Mouse (Mus musculus) spleen, adult 18-20 months (tissue): ENCODE measurements around the gene Chd2.
"Not testable (repeated sequence)": the region's sequence is repeated elsewhere in the genome, so short reads cannot be mapped to it uniquely, and the experiment has no call there.

Experiments used
- DNase-seq, 2 experiments: peaks; one replicate each; pipeline ENCODE4 v3.0.0; 2022; ENCODE audit warnings: mixed read lengths in 2 of 2

Gene Chd2

GRCm38 (mm10) chr7:73520231-73520630 is 21.4 kb downstream of the Chd2 start:
- DNase-seq, result no peak

DNA sequence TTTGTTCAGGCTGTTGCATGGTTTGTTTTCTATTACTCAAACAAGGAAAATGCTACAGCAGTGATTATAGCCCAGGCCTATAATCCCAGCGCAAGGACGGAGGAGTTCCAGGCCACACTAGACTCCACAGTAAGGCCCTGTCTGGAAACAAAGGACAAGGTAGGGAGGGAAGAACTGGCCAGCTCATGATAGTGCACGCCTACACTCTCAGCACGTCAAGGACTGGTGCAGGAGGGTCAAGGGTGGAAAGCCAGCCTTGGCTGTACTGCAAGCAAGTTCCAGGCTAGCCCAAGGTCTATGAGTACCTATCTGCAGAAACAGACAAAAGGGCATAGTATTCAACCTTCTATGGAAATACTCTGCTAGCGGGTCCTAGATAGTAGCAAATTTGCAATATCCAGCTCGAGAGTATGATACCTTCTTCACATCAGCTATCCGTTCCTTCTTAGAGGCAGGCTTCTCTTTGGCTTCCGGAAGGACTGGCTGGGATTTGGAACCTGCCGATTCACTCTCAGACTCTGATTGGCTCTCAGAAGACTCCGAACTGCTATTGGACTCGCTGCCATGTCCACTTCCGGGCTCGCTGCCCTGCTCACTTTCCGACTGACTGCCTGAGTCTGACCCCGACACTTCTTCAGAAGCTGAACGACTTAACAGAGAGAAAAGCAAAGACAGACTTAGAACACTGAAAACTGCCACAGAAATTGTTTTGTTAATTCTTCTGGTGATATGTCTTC is 22.4 kb downstream of the Chd2 start:
- no peak for DNase-seq

GRCm38 (mm10) chr7:73518373-73518980 is 23.2 kb downstream of the Chd2 start:
- DNase-seq, result not testable (repeated sequence)

- no peak for DNase-seq
Measured at GRCm38 (mm10) chr7:73517432-73518054, 24.1 kb downstream of the Chd2 start.

GRCm38 (mm10) chr7:73516820-73517219 is 24.8 kb downstream of the Chd2 start:
- no peak for DNase-seq

DNA sequence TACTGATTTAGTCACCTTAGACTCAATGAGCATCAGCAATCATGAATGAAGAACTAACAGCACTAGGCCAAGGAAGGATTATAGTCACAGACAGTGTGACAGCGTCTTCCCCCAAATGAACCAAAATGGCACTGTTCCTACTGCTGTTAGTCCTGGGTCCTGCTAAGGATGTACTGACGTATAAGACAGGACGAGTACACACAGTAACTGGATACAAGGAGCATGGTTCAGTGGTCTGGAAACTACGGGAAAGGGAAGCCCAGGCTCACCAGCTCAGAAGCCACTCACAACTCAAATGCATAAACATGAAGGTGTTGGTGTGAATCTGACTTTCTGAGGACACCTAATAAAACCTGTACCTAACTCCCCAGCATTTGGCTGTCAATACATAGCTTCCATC is 27.1 kb downstream of the Chd2 start:
- no peak for DNase-seq

DNA sequence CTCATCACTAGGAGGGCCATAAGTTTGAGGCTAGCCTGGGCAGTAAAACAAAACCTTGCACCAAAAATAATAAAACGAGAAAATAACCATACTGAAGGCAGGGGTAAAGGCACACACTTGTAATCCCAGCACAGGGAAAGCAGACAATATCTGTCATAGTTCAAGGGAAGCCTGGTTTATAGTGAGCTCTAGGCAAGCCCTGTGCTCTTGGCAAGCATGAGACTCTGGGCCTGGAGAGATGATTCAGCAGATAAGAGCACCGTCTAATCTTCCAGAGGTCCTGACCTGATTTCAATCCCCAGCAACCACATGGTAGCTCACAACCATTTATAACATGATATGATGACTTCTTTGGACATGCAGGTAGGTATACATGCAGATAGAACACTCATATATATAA is 29.2 kb downstream of the Chd2 start:
- DNase-seq, result no peak

DNA sequence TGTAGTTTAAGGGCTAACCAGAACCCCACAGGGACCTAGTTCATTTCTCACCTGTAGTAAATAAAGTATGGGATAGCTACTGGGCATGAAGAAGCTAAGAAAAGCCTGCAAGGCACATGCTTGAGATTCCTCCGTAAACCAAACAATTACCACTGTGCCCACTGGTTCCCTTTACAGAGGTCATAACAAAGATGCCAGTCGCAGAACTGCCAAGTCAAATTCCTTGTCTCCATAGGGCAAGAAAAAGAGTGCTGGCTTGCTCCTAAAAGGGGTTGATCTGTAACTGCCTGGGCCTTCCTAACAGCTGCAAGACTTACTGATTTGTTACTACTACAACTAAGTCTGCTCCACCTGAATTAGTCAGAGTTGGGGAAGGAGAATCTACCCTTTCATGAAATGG is 32.9 kb downstream of the Chd2 start:
- no peak for DNase-seq

- DNase-seq, result no peak
Measured at GRCm38 (mm10) chr7:73507491-73507890, 34.1 kb downstream of the Chd2 start.

GRCm38 (mm10) chr7:73506852-73507251 is 34.8 kb downstream of the Chd2 start:
- no peak for DNase-seq

- DNase-seq, result no peak
Measured at GRCm38 (mm10) chr7:73505266-73505665, 36.4 kb downstream of the Chd2 start.

GRCm38 (mm10) chr7:73498200-73498599 is 43.4 kb downstream of the Chd2 start:
- no peak for DNase-seq

GRCm38 (mm10) chr7:73489261-73489660 is 52.4 kb downstream of the Chd2 start:
- no peak for DNase-seq

- no peak for DNase-seq
Measured at GRCm38 (mm10) chr7:73481094-73481493, 60.5 kb downstream of the Chd2 start.

- DNase-seq, result no peak
Measured at GRCm38 (mm10) chr7:73479506-73479905, 62.1 kb downstream of the Chd2 start.

DNA sequence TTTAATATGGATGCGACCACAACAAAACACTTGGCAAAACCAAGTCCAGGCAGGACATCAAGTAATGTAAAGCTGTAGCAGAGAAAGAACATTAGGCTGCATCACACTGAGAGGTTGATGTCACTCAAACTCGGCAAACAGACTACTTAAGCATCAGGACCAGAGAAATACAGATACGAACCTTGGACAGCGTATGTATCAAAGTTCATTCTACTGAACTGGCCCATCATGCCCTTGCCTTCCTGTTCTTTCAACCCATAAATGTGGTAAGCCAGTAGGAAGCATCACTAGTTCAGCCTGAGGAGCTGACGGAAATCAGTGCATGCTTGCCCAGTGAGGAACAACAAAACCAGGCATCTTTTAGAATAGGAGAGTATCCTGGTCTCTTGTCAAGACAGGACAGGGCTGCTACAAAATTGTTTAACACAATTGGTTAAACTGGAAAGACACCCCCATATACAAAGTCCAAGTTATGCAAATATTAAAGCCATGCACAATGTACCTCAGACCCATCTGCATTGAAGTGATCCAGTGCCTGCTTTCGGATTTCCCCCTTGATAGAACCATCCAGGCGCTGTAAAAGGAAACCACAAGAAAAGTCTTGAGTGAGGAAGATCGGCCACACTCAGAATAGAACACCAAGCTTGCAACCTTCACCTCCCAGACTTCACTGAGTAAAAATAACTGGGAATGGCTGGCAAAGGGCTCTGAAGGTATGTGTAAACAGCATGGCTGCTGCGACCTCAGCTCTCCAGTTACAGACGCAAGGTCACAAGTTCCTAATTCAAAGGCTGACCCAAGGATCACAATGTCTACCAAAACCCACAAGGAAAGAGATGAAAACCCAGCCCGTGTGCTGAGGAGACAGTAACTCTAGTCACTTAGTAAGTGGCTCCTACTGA is 63.2 kb downstream of the Chd2 start:
- DNase-seq, result no peak

DNA sequence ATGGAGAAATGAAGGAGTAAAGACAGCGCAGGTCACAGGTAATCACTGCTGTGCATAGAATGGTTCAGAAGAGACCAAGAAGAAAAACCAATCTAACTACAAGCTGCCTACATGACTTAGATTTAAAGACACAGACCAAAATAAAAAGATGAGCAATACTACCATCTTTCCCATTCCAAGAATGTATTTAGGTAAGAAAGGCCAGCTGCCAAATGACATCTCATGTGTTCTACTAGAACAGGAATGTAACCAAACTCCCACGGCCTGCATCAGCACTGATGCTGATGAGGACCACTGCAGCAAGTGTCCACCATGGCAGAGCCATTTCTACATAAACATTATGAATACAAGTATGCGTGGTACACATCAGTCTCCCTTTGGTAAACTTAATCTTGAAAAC is 73.9 kb downstream of the Chd2 start:
- no peak for DNase-seq

DNA sequence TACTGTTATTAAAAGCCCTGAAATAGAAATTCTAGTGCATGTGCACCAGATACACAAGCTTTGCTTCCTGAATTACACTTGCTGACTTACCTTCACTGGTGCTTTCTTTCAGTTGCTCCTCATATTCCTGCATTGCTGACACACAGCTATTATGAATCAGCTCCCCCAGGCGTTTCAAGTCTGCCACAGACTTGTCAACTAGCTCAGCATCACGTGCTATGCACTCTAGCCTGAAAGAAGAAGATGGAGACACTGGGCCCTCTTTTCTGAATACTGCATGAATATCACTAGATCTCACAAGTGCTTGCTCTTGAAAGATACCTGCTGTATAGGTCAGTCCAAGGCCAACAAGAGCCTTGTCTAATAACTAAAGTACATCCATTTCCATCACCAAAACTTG is 78.1 kb downstream of the Chd2 start:
- DNase-seq, result no peak

DNA sequence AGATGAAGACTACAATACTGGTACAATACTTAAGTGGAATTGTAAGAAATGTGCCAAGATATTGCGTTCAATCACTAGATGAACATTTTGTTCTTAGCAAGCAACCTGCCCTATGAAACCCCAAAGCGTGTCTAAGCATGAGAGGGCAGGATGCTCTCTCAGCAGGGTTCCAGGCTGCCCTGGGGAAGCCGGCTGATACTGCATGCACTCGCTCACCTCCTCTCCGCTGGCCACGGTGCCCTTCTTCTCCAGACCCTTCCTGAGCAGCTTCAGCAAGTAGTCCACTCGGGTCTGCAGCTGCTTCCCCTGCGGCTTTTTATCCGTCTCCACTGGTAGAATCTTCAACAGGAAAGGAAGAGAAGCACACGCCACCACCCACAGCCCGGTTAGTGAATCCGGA is 87.5 kb downstream of the Chd2 start:
- DNase-seq, result no peak

GRCm38 (mm10) chr7:73452187-73452808 is 89.3 kb downstream of the Chd2 start:
- no peak for DNase-seq

DNA sequence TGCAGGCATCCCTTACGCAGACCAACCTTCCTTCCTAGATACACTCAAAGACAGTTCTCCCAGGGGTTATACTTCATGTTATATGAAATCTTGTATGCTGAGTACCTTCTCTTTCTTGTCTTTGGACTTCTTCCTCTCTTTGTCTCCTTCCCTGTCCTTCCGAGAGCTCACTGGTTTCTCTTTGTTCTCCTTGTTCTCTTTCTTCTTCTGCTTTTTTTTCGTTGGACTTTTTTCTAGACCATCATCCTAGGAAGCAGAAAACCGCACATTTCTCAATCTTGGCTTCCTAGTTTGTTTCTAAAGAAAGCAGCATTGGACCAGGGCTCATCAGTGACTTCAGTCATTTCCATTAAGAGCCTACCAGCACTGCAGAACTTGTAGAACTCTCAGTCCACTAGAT is 90.0 kb downstream of the Chd2 start:
- DNase-seq, result no peak

DNA sequence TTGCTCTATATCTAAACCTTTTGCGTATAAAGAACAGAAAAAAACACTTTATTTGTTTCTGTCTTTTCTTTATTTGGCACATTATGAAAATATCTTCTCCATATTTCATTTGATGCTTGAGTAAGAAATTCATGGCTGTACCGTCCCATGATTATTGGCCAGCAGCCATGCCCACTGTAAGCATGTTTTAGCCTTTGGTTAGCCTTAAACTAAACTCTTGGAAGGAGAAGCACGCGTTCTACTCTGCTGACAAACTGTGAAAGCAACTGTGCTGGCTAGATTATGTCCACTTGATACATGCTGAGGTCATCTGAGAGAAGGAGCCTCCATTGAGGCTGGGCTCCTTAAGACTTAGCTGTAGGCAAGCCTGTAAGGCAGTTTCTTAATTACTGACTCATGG is 99.4 kb downstream of the Chd2 start:
- no peak for DNase-seq

DNA sequence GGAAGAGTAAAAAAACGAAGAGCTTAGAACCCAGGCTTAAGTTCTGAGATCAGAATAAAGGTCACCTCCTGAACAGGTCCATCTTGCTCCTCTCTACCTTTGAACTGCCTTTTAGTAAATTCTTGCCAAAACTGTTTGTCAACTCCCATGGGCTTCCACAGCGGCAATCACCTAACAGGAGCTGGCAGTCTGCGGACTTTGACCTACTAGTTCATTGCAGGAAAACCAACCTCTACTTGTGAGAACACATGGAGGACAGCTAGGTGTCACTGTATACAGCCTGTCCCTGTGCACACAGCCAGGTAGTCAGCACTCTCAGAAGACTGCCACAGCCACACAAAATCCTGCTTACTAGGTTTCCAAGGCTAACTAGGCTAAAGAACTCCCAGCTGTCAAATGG is 99.8 kb downstream of the Chd2 start:
- DNase-seq, result no peak
